Mouse (Mus musculus): ENCODE data around the gene Rbms1.

GRCm38 (mm10) chr2:60744674-60745073 lies 218.3 kb downstream of the Rbms1 start:
- TF ChIP-seq CTCF (IDR thresholded peaks at IDR 0.05; ENCODE audit: insufficient read depth, low read length): no peak
- TF ChIP-seq POLR2A (IDR thresholded peaks at IDR 0.05; ENCODE audit: borderline replicate concordance, extremely low read depth, low read depth, low read length): no peak
